Mouse (Mus musculus): ENCODE measurements around the gene Alg3. TPM values are rescaled to one million over a fixed set of nuclear protein-coding genes. Genes with fewer than 3 reads are reported as not detected.

The Alg3 gene
- total and polyA plus RNA-seq, 2 experiments from 2014 or later: 34.8 to 36.5 TPM

DNA sequence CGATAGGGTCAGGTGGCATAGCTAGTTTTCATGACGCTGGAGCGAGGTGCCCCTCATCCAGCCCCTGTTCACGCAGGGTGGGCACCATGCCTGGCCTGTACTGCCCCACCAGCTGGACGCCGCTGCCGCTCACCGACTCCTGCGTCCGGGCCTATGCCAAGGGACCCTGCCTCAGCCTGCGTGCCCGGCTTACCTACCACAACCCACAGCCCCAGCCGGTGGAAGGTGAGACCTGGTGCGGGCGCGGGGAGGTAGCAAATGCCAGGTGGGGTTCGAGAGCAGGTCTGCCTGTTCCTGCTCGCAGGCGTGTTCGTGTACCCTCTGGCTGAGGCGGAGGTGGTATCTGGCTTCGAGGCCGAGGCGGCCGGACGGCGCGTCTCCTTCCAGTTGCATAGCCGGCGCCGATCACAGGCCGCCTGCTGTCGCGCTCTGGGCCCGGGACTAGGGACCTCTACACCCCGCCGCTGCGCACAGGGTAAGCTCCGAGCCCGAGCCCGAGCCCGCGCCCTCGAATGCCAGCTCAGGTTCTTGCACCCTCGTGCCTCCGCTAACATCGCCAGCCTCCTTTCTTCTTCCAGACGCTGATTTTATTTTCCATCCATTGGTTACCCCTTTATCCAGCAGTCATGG, 20.3 kb downstream of the Alg3 start:
- Histone ChIP-seq H3K4me1 (ENCODE audit: insufficient read depth, low read length) (no peaks in the 10 kb centered on the region), H3K27ac (no peak overlapping the region), H3K4me2 (ENCODE audit: low read depth, low read length) (peak overlapping the region; percentile 80), H3K9ac (replicated peaks; ENCODE audit: low read length) (peak overlapping the region; percentile 45), H3K36me3 (ENCODE audit: insufficient read depth, low read length) (no peaks in the 10 kb centered on the region), H3K4me3 (ENCODE audit: low read length) (peak overlapping the region; percentile 43), H3K27me3 (ENCODE audit: insufficient read depth, low read length) (peaks cover 17% of the 10 kb centered on the region), H3K9me3 (ENCODE audit: low read length) (no peaks in the 10 kb centered on the region)
- DNase-seq (ENCODE audit: low spot score): peak; percentile 5
- TF ChIP-seq CTCF (IDR thresholded peaks at IDR 0.05; ENCODE audit: low read depth): no peak
- no peak for ATAC-seq
- WGBS: 8% methylated on average over 48 of the region's 48 CpGs

DNA sequence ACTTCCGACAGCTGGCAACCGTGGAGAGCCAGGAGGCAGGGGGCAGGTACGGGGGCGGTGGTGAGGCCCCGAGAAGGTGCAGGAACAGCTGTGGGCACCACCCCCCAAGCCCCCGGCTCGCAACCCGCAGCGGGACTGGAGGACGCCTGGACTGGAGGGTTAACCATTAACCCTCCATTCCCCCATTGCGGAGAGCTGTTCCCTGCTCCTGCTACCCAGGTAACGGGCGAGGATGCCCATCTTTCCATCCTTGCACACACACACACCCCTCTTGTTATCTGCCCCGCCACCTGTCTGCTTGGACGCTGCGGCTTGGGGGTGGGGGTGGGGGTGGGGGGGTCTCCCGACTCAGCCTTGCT, 20.9 kb downstream of the Alg3 start:
- H3K4me1 ChIP-seq (ENCODE audit: insufficient read depth, low read length): no peaks in the 10 kb centered on the region
- 5% methylated on average over 17 of the region's 17 CpGs for WGBS

DNA sequence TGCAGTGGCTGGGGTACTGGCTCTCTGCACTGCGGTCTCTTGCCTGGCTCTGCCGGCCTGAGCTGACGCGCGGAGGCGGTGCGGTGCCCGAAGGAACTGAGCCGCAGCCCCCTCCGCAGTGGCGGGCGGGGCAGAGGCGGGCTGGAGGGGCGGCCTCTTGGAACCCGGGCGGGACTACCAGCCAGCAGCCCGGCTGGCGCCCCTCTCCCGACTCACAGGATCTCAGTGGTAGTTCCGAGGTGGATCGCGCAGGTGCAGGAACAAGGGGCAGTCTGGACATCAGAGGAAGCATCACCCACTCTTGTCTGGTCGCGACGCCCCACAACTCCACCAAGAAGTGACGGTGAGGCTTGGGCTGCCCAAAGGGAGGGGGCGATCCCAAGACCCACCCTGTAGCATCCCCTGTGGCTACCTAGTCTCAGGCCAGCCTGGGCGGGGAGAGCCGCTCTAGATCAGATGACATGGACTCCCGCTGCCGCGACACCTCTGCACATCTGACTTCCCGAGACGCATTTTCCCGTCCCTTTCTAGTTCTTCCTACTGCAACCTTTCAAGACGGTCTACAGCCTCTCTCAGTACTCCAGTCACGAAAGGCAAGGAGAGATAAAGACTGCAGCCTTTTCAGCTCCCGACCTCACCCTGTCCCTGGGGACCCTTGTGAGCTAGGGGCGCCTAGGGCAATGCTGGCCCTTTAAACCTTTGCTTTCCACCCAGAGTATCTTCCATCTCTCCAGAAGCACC, 21.4 kb downstream of the Alg3 start:
- Histone ChIP-seq H3K4me1 (ENCODE audit: insufficient read depth, low read length) (no peaks in the 10 kb centered on the region), H3K27me3 (ENCODE audit: insufficient read depth, low read length) (peaks cover 17% of the 10 kb centered on the region), H3K9me3 (ENCODE audit: low read length) (no peaks in the 10 kb centered on the region), H3K4me3 (ENCODE audit: low read length) (peak overlapping the region; percentile 43), H3K4me2 (ENCODE audit: low read depth, low read length) (peak overlapping the region; percentile 80), H3K27ac (peak overlapping the region; percentile 78), H3K9ac (replicated peaks; ENCODE audit: low read length) (peak overlapping the region; percentile 47), H3K36me3 (ENCODE audit: insufficient read depth, low read length) (no peaks in the 10 kb centered on the region)
- ATAC-seq: peak; percentile 90
- DNase-seq (ENCODE audit: low spot score): peak; percentile 84
- 0% methylated on average over 33 of the region's 39 CpGs for WGBS
- TF ChIP-seq CTCF (IDR thresholded peaks at IDR 0.05; ENCODE audit: low read depth): no peak; the same call in 1 of the 2 replicates

More for the DNA sequence above, 20.9 kb downstream of the Alg3 start:
- 0 out of 2 replicates have a peak, but pooled peaks have one; percentile 14 for ATAC-seq
- Histone ChIP-seq H3K4me2 (ENCODE audit: low read depth, low read length) (peak overlapping the region; percentile 80), H3K9me3 (ENCODE audit: low read length) (no peaks in the 10 kb centered on the region), H3K27ac (peak overlapping the region; percentile 78), H3K27me3 (ENCODE audit: insufficient read depth, low read length) (peaks cover 17% of the 10 kb centered on the region), H3K36me3 (ENCODE audit: insufficient read depth, low read length) (no peaks in the 10 kb centered on the region), H3K4me3 (ENCODE audit: low read length) (peak overlapping the region; percentile 43), H3K9ac (replicated peaks; ENCODE audit: low read length) (peak overlapping the region; percentile 47)
- no peak for TF ChIP-seq CTCF (IDR thresholded peaks at IDR 0.05; ENCODE audit: low read depth)
- no peak for DNase-seq (ENCODE audit: low spot score)

DNA sequence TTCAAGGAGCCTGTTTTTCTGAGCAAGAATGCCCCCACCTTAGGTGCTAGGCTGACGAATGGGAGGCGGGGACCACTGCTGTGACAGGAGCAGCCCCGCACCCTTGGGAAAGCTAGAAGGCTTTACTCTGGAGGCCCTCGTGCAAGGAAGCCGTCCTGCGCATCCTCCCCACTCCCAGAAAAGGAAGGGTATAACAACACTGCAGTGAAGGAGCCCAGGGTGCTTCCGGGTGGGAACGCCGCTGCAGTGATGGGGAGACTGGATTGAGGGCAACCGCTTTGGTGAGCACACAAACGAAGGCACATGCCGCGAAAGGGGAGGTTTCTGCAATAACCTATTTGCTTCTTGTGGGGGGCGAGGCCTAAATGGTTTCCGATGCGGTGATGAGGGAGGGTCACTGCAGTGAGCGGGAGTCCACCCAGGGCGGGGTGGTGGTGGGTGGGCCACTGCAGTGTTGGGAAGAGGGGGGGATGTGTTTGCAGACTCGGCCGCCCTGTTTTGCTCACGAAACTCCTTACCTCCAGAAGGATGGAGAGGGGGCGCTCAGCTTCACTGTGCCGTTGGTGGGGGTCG, 22.1 kb downstream of the Alg3 start, which contains the start of gene Vwa5b2:
Vwa5b2 (plus strand) TSS at position 106 of the 573 bp plus-strand sequence.
- DNase-seq (ENCODE audit: low spot score) (peak; percentile 65), ATAC-seq (peak; percentile 85)
- Histone ChIP-seq H3K27ac (peak within 1 kb of the TSS; percentile 78), H3K36me3 (ENCODE audit: insufficient read depth, low read length) (no peaks in the 10 kb centered on the region), H3K4me3 (ENCODE audit: low read length) (peak within 1 kb of the TSS; percentile 43), H3K4me1 (ENCODE audit: insufficient read depth, low read length) (no peaks in the 10 kb centered on the region), H3K9me3 (ENCODE audit: low read length) (no peaks in the 10 kb centered on the region), H3K27me3 (ENCODE audit: insufficient read depth, low read length) (peaks cover 17% of the 10 kb centered on the region), H3K4me2 (ENCODE audit: low read depth, low read length) (peak within 1 kb of the TSS; percentile 80), H3K9ac (replicated peaks; ENCODE audit: low read length) (peak within 1 kb of the TSS; percentile 47)
- TF ChIP-seq CTCF (IDR thresholded peaks at IDR 0.05; ENCODE audit: low read depth): no peak; the same call in 1 of the 2 replicates
- 0% methylated on average over 24 of the region's 24 CpGs for WGBS

DNA sequence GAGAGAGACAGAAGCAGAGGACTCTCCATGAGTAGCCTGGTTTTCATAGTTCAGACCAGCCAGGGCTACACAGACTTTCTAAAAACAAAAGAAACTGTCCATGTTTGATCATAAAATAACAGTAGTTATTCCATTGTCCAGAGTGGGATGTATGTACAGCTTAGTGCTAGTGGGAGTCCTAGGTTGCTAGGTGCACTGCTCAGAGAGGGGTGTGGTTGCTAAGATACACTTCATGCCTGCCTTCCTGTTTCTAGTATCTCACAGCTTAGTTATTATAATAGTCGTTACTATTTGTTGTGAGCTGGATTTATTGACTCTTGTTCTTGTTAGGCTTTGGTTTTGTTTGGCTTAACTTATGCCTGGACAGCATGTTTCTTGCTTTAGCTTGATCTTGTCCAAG, 46.5 kb downstream of the Alg3 start:
- Histone ChIP-seq H3K36me3 (ENCODE audit: insufficient read depth, low read length) (peaks cover 21% of the 10 kb centered on the region; the same call in 1 of the 2 replicates), H3K9me3 (ENCODE audit: low read length) (no peaks in the 10 kb centered on the region), H3K9ac (replicated peaks; ENCODE audit: low read length) (no peak overlapping the region), H3K4me1 (ENCODE audit: insufficient read depth, low read length) (no peaks in the 10 kb centered on the region), H3K4me2 (ENCODE audit: low read depth, low read length) (no peak overlapping the region), H3K27me3 (ENCODE audit: insufficient read depth, low read length) (no peaks in the 10 kb centered on the region), H3K27ac (no peak overlapping the region), H3K4me3 (ENCODE audit: low read length) (no peak overlapping the region)
- DNase-seq (ENCODE audit: low spot score) (no peak), ATAC-seq (0 out of 2 replicates have a peak, but pooled peaks have one; percentile 30)
- TF ChIP-seq CTCF (IDR thresholded peaks at IDR 0.05; ENCODE audit: low read depth): no peak
- 27% methylated on average over 1 of the region's 1 CpGs for WGBS

DNA sequence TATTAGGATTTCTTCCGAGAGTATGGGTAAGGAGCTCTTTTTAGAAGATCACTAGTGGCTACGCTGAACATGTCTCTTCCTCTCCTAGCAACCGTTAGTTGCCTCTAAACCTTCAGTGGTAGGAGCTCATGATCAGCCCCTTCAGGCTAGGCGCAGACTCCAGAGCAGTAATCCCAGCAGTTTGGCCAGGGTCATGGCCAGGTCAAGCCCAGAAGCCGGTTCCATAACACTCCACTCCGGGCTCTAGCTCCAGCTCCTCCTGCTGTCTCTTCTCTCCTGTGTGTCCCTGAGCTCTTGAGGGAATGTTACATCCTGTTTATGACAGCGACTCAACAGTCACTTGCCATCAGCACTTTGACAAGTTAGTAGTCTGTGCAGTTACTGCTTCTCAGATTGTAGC, 54.2 kb downstream of the Alg3 start:
- H3K9ac ChIP-seq (replicated peaks; ENCODE audit: low read length): no peak overlapping the region
- no peak overlapping the region for H3K4me3 ChIP-seq (ENCODE audit: low read length)
- DNase-seq (ENCODE audit: low spot score) (no peak), ATAC-seq (no peak)
- no peak overlapping the region for H3K27ac ChIP-seq
- H3K4me1 ChIP-seq (ENCODE audit: insufficient read depth, low read length): no peaks in the 10 kb centered on the region
- no peak for TF ChIP-seq CTCF (IDR thresholded peaks at IDR 0.05; ENCODE audit: low read depth)
- no peak overlapping the region for H3K4me2 ChIP-seq (ENCODE audit: low read depth, low read length)
- peaks cover 60% of the 10 kb centered on the region for H3K36me3 ChIP-seq (ENCODE audit: insufficient read depth, low read length)
- 82% methylated on average over 7 of the region's 7 CpGs for WGBS
- no peaks in the 10 kb centered on the region for H3K9me3 ChIP-seq (ENCODE audit: low read length)
- H3K27me3 ChIP-seq (ENCODE audit: insufficient read depth, low read length): no peaks in the 10 kb centered on the region

MicroRNAs within 50 kb of the gene (microRNA counts, 519-probe panel; counts per million panel counts)
- microRNA mmu-miR-1224: 3,329 counts per million, percentile 55 among the panel's probes with 10 or more counts

Small RNA genes within 50 kb of the gene (microRNA-seq; reads per million reads assigned to microRNA genes)
- 151 to 166 reads per million in 2 experiments for gene Mir1224

Other genes starting within 250 kb of the Alg3 start
- 72.7 and 80.1 TPM in 2 replicates for gene Abcc5, start 185.3 kb downstream of the Alg3 start, total RNA-seq (2014; rRNA removed)
- 80.4 and 81.0 TPM in 2 replicates for gene Abcc5, start 185.3 kb downstream of the Alg3 start, polyA plus RNA-seq (2015; fragmentation: Nextera tagmentation; extraction: Ambion mirVana)
- gene Eif2b5, start 112.9 kb downstream of the Alg3 start, total RNA-seq (2014; rRNA removed): 102 and 109 TPM in 2 replicates
- 80.9 and 81.4 TPM in 2 replicates for gene Eif2b5, start 112.9 kb downstream of the Alg3 start, polyA plus RNA-seq (2015; fragmentation: Nextera tagmentation; extraction: Ambion mirVana)
- gene Dvl3, start 94.8 kb downstream of the Alg3 start, total RNA-seq (2014; rRNA removed): 44.3 and 48.6 TPM in 2 replicates
- gene Dvl3, start 94.8 kb downstream of the Alg3 start, polyA plus RNA-seq (2015; fragmentation: Nextera tagmentation; extraction: Ambion mirVana): 22.3 and 25.7 TPM in 2 replicates
- 966 and 1,021 TPM in 2 replicates for gene Ap2m1, start 76.3 kb downstream of the Alg3 start, total RNA-seq (2014; rRNA removed)
- 1,289 and 1,346 TPM in 2 replicates for gene Ap2m1, start 76.3 kb downstream of the Alg3 start, polyA plus RNA-seq (2015; fragmentation: Nextera tagmentation; extraction: Ambion mirVana)
- 42.1 and 63.4 TPM in 2 replicates for gene Abcf3, start 63.2 kb downstream of the Alg3 start, total RNA-seq (2014; rRNA removed)
- gene Abcf3, start 63.2 kb downstream of the Alg3 start, polyA plus RNA-seq (2015; fragmentation: Nextera tagmentation; extraction: Ambion mirVana): 67.5 and 73.2 TPM in 2 replicates
- 49.9 and 60.2 TPM in 2 replicates for gene Vwa5b2, start 22.3 kb downstream of the Alg3 start, total RNA-seq (2014; rRNA removed)
- gene Vwa5b2, start 22.3 kb downstream of the Alg3 start, polyA plus RNA-seq (2015; fragmentation: Nextera tagmentation; extraction: Ambion mirVana): 32.6 and 32.8 TPM in 2 replicates
- 6.0 and 6.4 TPM in 2 replicates for gene Eef1akmt4, start 142 bp downstream of the Alg3 start, total RNA-seq (2014; rRNA removed)
- 5.6 and 6.5 TPM in 2 replicates for gene Eef1akmt4, start 142 bp downstream of the Alg3 start, polyA plus RNA-seq (2015; fragmentation: Nextera tagmentation; extraction: Ambion mirVana)
- gene Gm49333, start 125 bp downstream of the Alg3 start, total RNA-seq (2014; rRNA removed): 0.54 TPM in 1 of 2 replicates, not detected in the other
- gene Gm49333, start 125 bp downstream of the Alg3 start, polyA plus RNA-seq (2015; fragmentation: Nextera tagmentation; extraction: Ambion mirVana): not detected in 2 replicates
- gene Camk2n2, start 9.6 kb upstream of the Alg3 start, total RNA-seq (2014; rRNA removed): 70.2 and 82.9 TPM in 2 replicates
- 84.7 and 85.7 TPM in 2 replicates for gene Camk2n2, start 9.6 kb upstream of the Alg3 start, polyA plus RNA-seq (2015; fragmentation: Nextera tagmentation; extraction: Ambion mirVana)
- 14.7 and 24.6 TPM in 2 replicates for gene Ece2, start 18.1 kb upstream of the Alg3 start, total RNA-seq (2014; rRNA removed)
- gene Ece2, start 18.1 kb upstream of the Alg3 start, polyA plus RNA-seq (2015; fragmentation: Nextera tagmentation; extraction: Ambion mirVana): 16.0 and 16.6 TPM in 2 replicates
- 192 and 196 TPM in 2 replicates for gene Psmd2, start 39.9 kb upstream of the Alg3 start, total RNA-seq (2014; rRNA removed)
- gene Psmd2, start 39.9 kb upstream of the Alg3 start, polyA plus RNA-seq (2015; fragmentation: Nextera tagmentation; extraction: Ambion mirVana): 308 and 314 TPM in 2 replicates
- gene Eif4g1, start 56.6 kb upstream of the Alg3 start, total RNA-seq (2014; rRNA removed): 424 and 428 TPM in 2 replicates
- gene Eif4g1, start 56.6 kb upstream of the Alg3 start, polyA plus RNA-seq (2015; fragmentation: Nextera tagmentation; extraction: Ambion mirVana): 115 and 124 TPM in 2 replicates
- 130 and 147 TPM in 2 replicates for gene Fam131a, start 81.5 kb upstream of the Alg3 start, total RNA-seq (2014; rRNA removed)
- 49.0 and 55.4 TPM in 2 replicates for gene Fam131a, start 81.5 kb upstream of the Alg3 start, polyA plus RNA-seq (2015; fragmentation: Nextera tagmentation; extraction: Ambion mirVana)
- 25.5 and 29.2 TPM in 2 replicates for gene Polr2h, start 105.9 kb upstream of the Alg3 start, total RNA-seq (2014; rRNA removed)
- gene Polr2h, start 105.9 kb upstream of the Alg3 start, polyA plus RNA-seq (2015; fragmentation: Nextera tagmentation; extraction: Ambion mirVana): 88.6 and 90.8 TPM in 2 replicates
- gene Clcn2, start 106.0 kb upstream of the Alg3 start, total RNA-seq (2014; rRNA removed): 57.0 and 74.6 TPM in 2 replicates
- 18.5 and 21.2 TPM in 2 replicates for gene Clcn2, start 106.0 kb upstream of the Alg3 start, polyA plus RNA-seq (2015; fragmentation: Nextera tagmentation; extraction: Ambion mirVana)
- 32.0 and 35.5 TPM in 2 replicates for gene Chrd, start 121.4 kb upstream of the Alg3 start, total RNA-seq (2014; rRNA removed)
- gene Chrd, start 121.4 kb upstream of the Alg3 start, polyA plus RNA-seq (2015; fragmentation: Nextera tagmentation; extraction: Ambion mirVana): 6.2 and 7.0 TPM in 2 replicates
- gene Thpo, start 122.8 kb upstream of the Alg3 start, total RNA-seq (2014; rRNA removed): 1.0 and 1.3 TPM in 2 replicates
- gene Thpo, start 122.8 kb upstream of the Alg3 start, polyA plus RNA-seq (2015; fragmentation: Nextera tagmentation; extraction: Ambion mirVana): 1.4 and 1.6 TPM in 2 replicates